Mouse (Mus musculus) stomach, postnatal 0 days (tissue): Measurements from ENCODE around the gene Gfra1.

Source experiments
- CTCF ChIP-seq: IDR thresholded peaks from 2 replicates; pipeline ENCODE4 v1.5.1; 2016; ENCODE audit warnings: antibody characterized with exemption, low read depth, mild to moderate bottlenecking, moderate library complexity
- EP300 ChIP-seq: optimal IDR thresholded peaks from 2 replicates; pipeline ENCODE3; 2016; ENCODE audit warnings: antibody characterized with exemption

- TF ChIP-seq CTCF (no peak), EP300 (no peak)
Measured at GRCm38 (mm10) chr19:58345137-58345536, 110.6 kb downstream of the Gfra1 start.
